20 mouse cellular contexts compared by ENCODE assay signal in the genomic region with DNA sequence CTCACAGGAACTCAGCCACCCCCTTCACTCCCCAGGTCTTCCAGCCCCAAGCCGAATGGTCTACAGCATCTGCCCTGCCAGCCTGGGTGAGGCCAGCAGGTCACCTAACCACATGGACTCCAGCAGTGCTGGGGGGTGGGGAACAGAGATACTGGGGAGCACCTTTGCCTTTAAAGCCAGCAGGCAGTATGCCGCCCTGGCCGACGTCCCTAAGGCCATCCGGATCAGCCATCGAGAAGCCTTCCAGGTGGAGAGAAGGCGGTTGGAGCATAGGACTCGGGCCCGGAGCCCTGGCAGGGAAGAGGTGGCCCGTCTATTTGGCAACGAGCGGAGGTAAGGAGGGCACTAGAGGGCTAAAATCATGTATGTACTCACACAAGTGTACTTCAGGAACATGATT. TPM values are rescaled to one million over a fixed set of nuclear protein-coding genes. Genes with fewer than 3 reads are reported as not detected.
A peak's percentile ranks its signal among the peaks of the same experiment; 100 is the strongest.
DNase-seq lines count a peak whose midpoint lies in the region; ATAC-seq lines count a peak whose summit lies in the region.
"Had no signal": no experiment of that assay in that cellular context is flagged by ENCODE, and none has a peak within 500 bp of the region (broad histone marks: within the 10 kb centered on the region; RNA-seq: fewer than 3 reads in every experiment).

No protein-coding gene starts in this region.

- no peak overlapping the region for H3K27ac ChIP-seq in limb, embryonic 15.5 days
- no peak overlapping the region for H3K27ac ChIP-seq in limb, embryonic 10.5 days
- H3K27ac ChIP-seq in liver, embryonic 11.5 days (ENCODE audit: low read depth, low read length): no peak overlapping the region
- H3K27ac ChIP-seq in hindbrain, embryonic 16.5 days (ENCODE audit: low read depth, low read length): no peak overlapping the region
- H3K27ac ChIP-seq: embryonic facial prominence, embryonic 10.5 days; forebrain, embryonic 13.5 days; hindbrain, embryonic 13.5 days; intestine, embryonic 15.5 days had no signal

- H3K27me3 ChIP-seq in limb, embryonic 15.5 days: no peaks in the 10 kb centered on the region
- H3K27me3 ChIP-seq in limb, embryonic 10.5 days (ENCODE audit: low read depth, poor library complexity, severe bottlenecking): no peaks in the 10 kb centered on the region
- H3K27me3 ChIP-seq in liver, embryonic 11.5 days (replicated peaks; ENCODE audit: control insufficient read depth, insufficient read depth, low read length): no peaks in the 10 kb centered on the region
- no peaks in the 10 kb centered on the region for H3K27me3 ChIP-seq in hindbrain, embryonic 16.5 days (replicated peaks; ENCODE audit: control insufficient read depth, insufficient read depth, low read length)
- H3K27me3 ChIP-seq: CH12.LX; forebrain, embryonic 13.5 days; hindbrain, embryonic 13.5 days; intestine, embryonic 15.5 days; Patski had no signal

- no peaks in the 10 kb centered on the region for H3K4me1 ChIP-seq in limb, embryonic 15.5 days
- H3K4me1 ChIP-seq in limb, embryonic 10.5 days: no peaks in the 10 kb centered on the region
- H3K4me1 ChIP-seq in liver, embryonic 11.5 days (replicated peaks; ENCODE audit: control insufficient read depth, insufficient read depth, low read length): 0 out of 2 replicates have a peak, but pooled peaks cover 4% of the 10 kb centered on the region
- H3K4me1 ChIP-seq in hindbrain, embryonic 16.5 days (ENCODE audit: control insufficient read depth, insufficient read depth, low read depth, low read length): peaks cover 6% of the 10 kb centered on the region
- H3K4me1 ChIP-seq: embryonic facial prominence, embryonic 10.5 days had no signal

- 93% methylated on average over 12 of the region's 12 CpGs for WGBS in limb, embryonic 15.5 days
- 92% methylated on average over 12 of the region's 12 CpGs for WGBS in limb, embryonic 10.5 days
- WGBS in liver, embryonic 11.5 days: 97% methylated on average over 12 of the region's 12 CpGs
- WGBS in hindbrain, embryonic 16.5 days: 94% methylated on average over 12 of the region's 12 CpGs

- H3K9me3 ChIP-seq in limb, embryonic 15.5 days: no peaks in the 10 kb centered on the region
- H3K9me3 ChIP-seq in limb, embryonic 10.5 days (replicated peaks): no peaks in the 10 kb centered on the region
- no peaks in the 10 kb centered on the region for H3K9me3 ChIP-seq in liver, embryonic 11.5 days (ENCODE audit: control insufficient read depth, low read length)
- H3K9me3 ChIP-seq in hindbrain, embryonic 16.5 days (ENCODE audit: control insufficient read depth, low read length): no peaks in the 10 kb centered on the region
- H3K9me3 ChIP-seq: embryonic facial prominence, embryonic 10.5 days; forebrain, embryonic 13.5 days; hindbrain, embryonic 13.5 days; intestine, embryonic 15.5 days had no signal

- no peak overlapping the region for H3K4me2 ChIP-seq in limb, embryonic 15.5 days
- H3K4me2 ChIP-seq in liver, embryonic 11.5 days: no peak overlapping the region
- H3K4me2 ChIP-seq in hindbrain, embryonic 16.5 days (ENCODE audit: low read length): no peak overlapping the region
- H3K4me2 ChIP-seq: forebrain, embryonic 13.5 days; hindbrain, embryonic 13.5 days; intestine, embryonic 15.5 days had no signal

- H3K4me3 ChIP-seq in limb, embryonic 15.5 days: no peak overlapping the region
- H3K4me3 ChIP-seq in limb, embryonic 10.5 days: no peak overlapping the region
- no peak overlapping the region for H3K4me3 ChIP-seq in liver, embryonic 11.5 days (ENCODE audit: low read depth, low read length)
- no peak overlapping the region for H3K4me3 ChIP-seq in hindbrain, embryonic 16.5 days (ENCODE audit: low read length)
- H3K4me3 ChIP-seq: embryonic facial prominence, embryonic 10.5 days; forebrain, embryonic 13.5 days; hindbrain, embryonic 13.5 days; intestine, embryonic 15.5 days had no signal

- H3K36me3 ChIP-seq in limb, embryonic 15.5 days: peaks cover 84% of the 10 kb centered on the region
- peaks cover 95% of the 10 kb centered on the region for H3K36me3 ChIP-seq in limb, embryonic 10.5 days
- peaks cover 24% of the 10 kb centered on the region for H3K36me3 ChIP-seq in liver, embryonic 11.5 days (ENCODE audit: control insufficient read depth, insufficient read depth, low read length)
- peaks cover 41% of the 10 kb centered on the region for H3K36me3 ChIP-seq in hindbrain, embryonic 16.5 days (ENCODE audit: control insufficient read depth, insufficient read depth, low read length)

- peak; percentile 57 to 58 for DNase-seq in cerebellum, adult 18-20 months
- DNase-seq in cerebellum, postnatal 14 days: no peak
- no peak for DNase-seq in limb, embryonic 10.5 days (ENCODE audit: low spot score)
- DNase-seq in cerebellum, adult 8-10 months: peak; percentile 47
- peak; percentile 70 for DNase-seq in cerebellum, adult 9-11 months
- DNase-seq in liver, embryonic 11.5 days (ENCODE audit: low spot score): no peak
- DNase-seq: adrenal gland, postnatal 14 days; forebrain, postnatal 0 days; gastrocnemius, postnatal 14 days; heart, postnatal 10 days; kidney, adult 18-20 months had no signal

- ATAC-seq in limb, embryonic 15.5 days (ENCODE audit: insufficient number of reproducible peaks, low FRiP score, low TSS enrichment, low read depth): peak; percentile 27; the same call in 1 of the 2 replicates
- ATAC-seq in liver, embryonic 11.5 days (replicated peaks; ENCODE audit: low FRiP score): no peak
- ATAC-seq in hindbrain, embryonic 16.5 days: no peak
- ATAC-seq: activated CD4-positive, CD25-positive, alpha-beta regulatory T cell, adult 4 months; forebrain, embryonic 13.5 days; forebrain, postnatal 0 days; intestine, embryonic 15.5 days; Patski had no signal

- no peak overlapping the region for H3K9ac ChIP-seq in limb, embryonic 15.5 days
- H3K9ac ChIP-seq in liver, embryonic 11.5 days (ENCODE audit: low read depth, low read length): no peak overlapping the region
- H3K9ac ChIP-seq in hindbrain, embryonic 16.5 days (ENCODE audit: low read depth, low read length): no peak overlapping the region
- H3K9ac ChIP-seq: forebrain, embryonic 13.5 days; forebrain, postnatal 0 days; hindbrain, embryonic 13.5 days; intestine, embryonic 15.5 days had no signal

RNA-seq across cellular contexts. Expression of a gene that starts 50.2 kb away (rescaled TPM):
- 2.0 TPM in 2 replicates for polyA plus RNA-seq in limb, embryonic 15.5 days (2015; fragmentation: Nextera tagmentation; extraction: Ambion mirVana)
- 4.5 and 4.9 TPM in 2 replicates for polyA plus RNA-seq in limb, embryonic 10.5 days (2016; fragmentation: Nextera tagmentation; extraction: Ambion mirVana)
- 1.5 and 1.8 TPM in 2 replicates for polyA plus RNA-seq in liver, embryonic 11.5 days (2014; fragmentation: Nextera tagmentation; extraction: Ambion mirVana)
- polyA plus RNA-seq in hindbrain, embryonic 16.5 days (2015; fragmentation: Nextera tagmentation; extraction: Ambion mirVana): 21.3 and 25.2 TPM in 2 replicates
- polyA plus RNA-seq: activated CD4-positive, CD25-positive, alpha-beta regulatory T cell, adult 4 months had no signal

Comparison
In these comparisons a context has a peak if more than half of its experiments do, and no peak if none do; other contexts are left out.
1. DNase-seq: peak in cerebellum, adult 18-20 months (2 of 2), cerebellum, adult 8-10 months (single experiment) and cerebellum, adult 9-11 months (single experiment); none in cerebellum, postnatal 14 days (0 of 2), limb, embryonic 10.5 days (single experiment) and liver, embryonic 11.5 days (single experiment).